Mouse (Mus musculus) gastrocnemius, postnatal 4 days (tissue): Measurements from ENCODE around the gene Atl1. TPM values are rescaled to one million over a fixed set of nuclear protein-coding genes. Genes with fewer than 3 reads are reported as not detected.

Experiments
- DNase-seq, 2 experiments: peaks; one replicate each; pipeline ENCODE4 v3.0.0; 2021 to 2022; ENCODE audit warnings: low spot score in 2 of 2, mixed read lengths in 2 of 2
- long read RNA-seq, 2 experiments: library from polyadenylated mRNA; stranded (forward); transcript quantifications; one replicate each; pipeline ENCODE4 v2.0.0; 2021
- total RNA-seq, 2 experiments: library from RNA; stranded (reverse); gene quantifications; 2 replicates each; pipeline ENCODE4 v1.2.3; 2021

Atl1 gene
- total RNA-seq, result 1 to 10 TPM; 5.6 to 6.2 TPM
- long read RNA-seq, experiment 1, partial matches to known transcripts, result 0 of 4 reads
- long read RNA-seq, experiment 1, other reads (novel, unspliced or antisense), result 4 of 4 reads
- long read RNA-seq, experiment 2, partial matches to known transcripts, result 0 of 6 reads
- long read RNA-seq, experiment 2, other reads (novel, unspliced or antisense), result 6 of 6 reads

DNA sequence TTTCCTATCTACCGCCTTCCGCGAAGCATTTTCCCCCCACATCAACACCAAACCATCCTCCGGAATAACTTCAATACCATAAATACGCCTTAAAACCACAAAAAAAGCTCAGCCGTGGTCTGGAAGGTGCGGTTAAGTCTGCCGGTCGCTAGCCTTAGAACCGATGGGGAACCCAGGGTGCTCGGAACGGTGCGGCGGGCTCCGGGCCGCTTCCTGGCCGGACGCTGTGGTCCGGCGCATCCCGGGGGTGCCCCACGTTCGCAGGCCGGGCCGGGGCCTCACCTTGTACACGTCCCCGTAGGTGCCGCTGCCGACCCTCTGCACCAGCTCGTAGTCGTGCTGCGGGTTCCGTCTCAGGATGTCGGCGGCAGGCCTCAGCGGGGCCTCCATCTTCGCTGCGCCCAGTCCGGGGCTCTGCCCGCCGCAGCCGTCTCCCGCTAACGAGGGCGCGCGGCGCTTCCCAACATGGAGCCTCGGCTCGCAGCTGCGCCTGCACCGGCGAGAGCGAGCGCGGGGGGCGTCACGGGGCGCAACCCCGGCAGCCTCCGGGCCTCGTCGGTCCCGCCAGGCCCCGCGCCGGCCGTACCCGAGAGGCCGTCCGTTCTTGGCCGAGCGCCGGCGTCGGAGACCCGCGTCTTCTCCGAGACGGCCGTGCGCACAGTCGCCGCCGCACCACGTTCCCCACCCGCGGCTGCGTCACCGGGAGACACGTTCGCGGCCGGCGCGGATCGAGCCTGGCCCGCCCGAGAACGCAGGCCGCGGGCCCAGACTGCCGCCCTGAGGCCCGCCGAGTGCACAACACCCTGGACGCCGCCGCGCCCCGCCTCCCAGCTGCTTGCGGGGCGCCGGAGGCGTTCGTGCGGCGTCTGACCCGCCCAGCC lies at the start of gene Atl1, which contains the start of gene Map4k5:
TSS of gene Atl1 (plus strand) at position 244 of the 881 bp plus-strand sequence.
TSS of gene Map4k5 (minus strand) at position 830 of the 881 bp plus-strand sequence.
- DNase-seq, result peak; percentile 89 to 90

DNA sequence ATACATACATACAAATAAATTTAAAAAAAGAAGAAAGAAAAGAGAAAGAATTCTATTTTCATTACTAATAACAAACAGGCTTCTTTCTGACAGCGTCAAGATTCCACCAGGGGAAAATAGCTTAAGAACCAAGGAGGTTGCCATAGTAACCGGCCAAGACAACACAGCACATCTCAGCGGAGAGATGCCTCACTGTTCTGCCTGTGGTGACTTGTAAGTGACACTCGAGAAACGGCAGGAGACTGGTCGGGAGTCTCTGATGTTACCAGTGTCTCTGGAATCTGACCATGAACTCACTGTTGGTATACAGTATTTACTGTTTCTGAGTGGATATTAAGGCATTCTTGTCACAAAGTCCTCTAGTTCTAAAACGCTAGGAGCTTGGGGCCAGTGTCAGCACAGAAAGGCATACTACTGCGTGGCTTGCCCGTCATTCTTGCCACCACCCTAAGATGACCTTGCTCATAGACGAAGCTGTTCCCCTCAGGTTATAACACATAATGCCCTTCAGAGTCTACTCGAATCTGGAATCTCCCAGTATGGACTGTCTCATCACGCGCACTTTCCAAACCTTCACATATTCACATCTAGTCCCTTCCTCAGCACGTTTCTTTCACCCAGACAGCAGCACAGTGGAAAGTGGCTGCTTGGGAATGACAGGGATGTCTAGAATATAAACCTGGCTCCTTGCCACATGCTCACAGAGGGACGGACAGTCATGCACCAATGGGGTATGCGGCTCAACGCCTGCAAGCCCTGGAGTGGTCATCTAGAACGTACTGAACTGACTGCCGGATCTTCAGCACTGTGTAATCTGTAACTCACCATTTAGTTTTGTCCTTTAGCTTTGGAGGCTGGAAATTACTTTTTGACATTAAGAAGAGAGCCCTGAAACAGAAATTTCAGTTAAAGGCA lies 48.6 kb upstream of the Atl1 start:
- no peak for DNase-seq

DNA sequence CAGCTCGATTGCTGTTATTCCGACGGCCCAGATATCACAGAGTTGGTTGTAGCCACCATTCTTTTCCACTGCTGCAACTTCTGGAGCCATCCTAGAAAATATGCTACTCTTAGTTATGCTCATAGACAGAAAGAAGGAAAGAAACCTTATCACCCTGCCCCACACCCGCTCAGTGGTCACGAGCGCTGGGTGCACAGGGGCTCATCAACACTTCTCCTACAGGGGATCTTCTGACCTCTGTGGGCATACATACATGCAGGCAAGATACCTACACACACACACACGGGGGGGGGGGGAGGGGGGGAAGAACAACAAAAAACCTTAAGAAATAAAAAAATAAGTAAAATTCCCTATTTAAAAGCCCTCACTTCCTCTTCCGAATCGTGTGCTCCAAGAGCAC lies 46.7 kb upstream of the Atl1 start:
- no peak for DNase-seq

DNA sequence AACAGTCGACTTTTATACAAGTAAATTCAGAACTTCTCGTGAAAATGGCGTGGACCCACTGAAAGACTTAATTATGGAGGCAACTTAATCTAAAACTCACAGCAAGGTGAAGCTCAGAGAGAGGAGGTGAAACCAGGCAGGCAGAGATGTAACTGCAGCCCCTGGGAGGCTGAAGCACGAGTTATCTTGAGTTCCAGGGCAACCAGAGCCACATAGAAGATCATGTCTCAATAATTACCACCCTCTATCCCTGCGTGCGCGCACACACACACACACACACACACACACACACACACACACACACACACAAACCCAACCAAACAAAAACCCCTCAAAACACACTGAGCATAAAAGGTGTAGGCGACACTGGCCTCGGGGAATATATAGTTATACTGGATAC lies 45.9 kb upstream of the Atl1 start:
- no peak for DNase-seq

DNA sequence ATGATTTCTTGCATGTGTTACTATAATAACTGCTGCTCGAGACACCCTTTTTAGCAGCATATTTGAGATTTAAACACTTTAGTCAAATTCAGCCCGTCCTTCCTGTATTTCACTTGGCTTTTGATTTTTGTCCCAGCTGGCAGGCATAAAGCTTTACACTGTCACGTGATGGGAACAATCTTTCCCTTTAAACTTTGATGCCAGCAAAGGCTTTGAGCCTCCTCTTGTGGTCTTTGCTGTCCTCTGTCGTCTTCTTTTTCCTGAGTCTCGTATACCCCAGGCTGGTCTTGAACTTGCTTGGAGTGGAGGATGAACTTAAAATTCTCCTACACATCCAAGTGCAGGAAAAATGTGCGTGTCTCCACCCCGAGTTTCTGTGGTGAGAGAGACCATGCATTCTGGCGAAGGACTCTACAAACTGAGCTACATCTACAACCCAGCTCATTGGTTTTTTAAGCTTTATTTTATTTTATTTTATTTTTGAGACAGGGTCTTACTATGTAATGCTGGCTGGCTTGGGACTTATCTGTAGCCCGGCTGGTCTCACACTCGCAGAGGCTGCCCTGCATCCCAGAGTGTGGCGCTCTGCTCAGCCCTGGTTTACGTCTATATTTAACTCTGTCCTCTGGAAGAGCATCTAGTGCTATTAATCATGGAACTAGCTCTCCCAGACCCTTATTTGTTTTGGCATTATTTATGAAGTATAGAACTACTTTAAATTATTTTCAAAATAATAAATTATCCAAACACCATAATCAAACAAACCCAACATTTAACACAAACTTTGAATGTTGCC lies 44.1 kb upstream of the Atl1 start:
- no peak for DNase-seq

DNA sequence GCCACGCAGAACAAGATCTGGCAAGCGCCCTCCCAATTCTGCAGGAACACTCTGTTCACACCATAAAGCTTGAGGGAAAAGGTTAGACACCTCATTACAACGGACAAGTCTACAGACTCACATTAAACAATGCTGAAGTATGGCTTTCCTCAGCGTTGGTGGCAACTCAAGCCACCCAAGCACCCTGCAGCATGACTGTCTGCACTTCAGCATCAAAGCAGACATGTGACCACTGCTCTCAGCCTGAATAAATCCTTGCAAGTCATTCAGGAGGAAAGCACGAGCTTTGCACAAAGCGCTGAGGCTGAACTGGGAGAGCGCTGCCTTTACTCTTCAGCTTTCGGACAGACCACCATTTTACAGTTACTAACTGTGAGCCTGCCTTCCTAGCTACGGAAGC lies 40.1 kb upstream of the Atl1 start:
- DNase-seq, result no peak

DNA sequence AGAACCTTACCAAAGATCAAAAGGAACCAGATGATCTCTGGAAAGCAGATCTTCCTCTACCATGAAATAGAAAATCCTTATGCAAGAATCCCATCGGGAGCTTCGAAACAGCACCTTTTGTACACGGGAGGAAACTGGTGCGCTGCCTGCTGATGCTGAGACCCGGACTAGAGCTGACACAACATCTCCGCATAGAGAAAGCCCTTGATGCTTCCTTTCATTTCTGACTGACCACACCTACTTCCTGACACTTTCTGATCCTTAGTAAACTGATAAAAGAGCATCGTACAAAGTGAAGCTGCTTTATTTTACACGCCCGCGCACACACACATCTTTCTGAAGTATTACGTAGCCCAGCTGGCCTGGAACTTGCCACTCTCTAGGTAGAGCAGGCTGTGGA lies 39.0 kb upstream of the Atl1 start:
- no peak for DNase-seq

DNA sequence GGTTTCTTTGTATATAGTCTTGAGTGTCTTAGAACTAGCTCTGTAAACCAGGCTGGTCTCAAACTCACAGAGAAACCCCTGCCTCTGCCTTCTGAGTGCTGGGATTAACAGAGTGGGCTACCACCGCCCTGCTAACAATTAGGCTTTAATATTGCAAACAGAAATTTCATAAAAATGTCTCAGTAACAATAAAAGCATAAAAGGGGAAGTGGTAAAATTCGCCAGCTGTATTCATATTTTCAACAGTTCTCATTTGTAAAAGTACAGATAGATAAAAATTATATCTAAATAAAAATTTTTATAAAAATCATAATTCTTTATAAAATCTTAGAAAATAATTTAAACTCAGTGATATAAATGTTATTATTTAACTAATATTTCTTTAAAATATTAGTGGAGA lies 38.5 kb upstream of the Atl1 start:
- DNase-seq, result no peak

DNA sequence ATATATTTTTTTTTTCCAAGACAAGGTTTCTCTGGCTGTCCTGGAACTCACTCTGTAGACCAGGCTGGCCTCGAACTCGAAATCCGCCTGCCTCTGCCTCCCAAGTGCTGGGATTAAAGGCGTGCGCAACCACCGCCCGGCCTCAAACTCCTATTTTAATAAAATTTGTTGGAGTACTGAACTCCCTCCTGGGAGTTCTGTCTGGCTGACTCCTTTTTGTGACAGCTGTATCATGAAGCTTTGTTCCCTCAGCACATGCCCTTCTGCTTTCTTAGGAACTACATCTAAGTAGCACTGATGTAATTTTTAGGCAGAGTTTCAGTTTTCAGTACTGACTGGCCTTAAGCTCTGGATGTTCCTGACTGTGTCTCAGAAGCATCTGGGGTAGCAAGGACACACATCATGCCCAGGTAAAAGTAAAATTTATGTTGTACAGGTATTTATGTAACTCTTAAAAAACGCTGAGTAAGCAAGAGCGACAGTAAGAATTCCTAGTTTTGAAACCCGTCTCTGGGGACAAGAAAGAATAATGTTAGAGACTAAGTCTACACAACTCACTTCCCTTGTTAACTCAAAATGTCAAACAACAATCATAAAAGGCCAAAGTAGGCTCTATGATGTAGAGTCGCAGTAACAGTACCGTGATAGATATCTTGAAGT lies 36.6 kb upstream of the Atl1 start:
- DNase-seq, result no peak

DNA sequence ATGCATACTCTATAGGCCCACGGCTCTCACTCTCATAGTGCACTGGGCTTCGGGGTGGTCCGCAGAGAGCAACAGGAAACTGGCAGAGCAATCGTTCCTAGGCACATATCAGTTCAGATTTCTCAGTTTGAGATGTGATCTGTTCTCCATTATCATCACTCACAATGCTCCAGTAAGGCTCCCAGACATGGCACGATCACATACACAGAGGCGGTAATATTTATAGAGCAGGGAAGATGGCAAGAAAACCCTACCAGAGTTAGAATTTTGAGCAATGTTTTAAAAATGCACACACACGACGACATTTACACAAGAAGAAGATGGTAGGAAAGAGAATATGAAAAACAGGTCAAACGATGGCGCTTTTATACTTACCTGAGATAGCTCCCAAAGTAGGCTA lies 36.0 kb upstream of the Atl1 start:
- no peak for DNase-seq

DNA sequence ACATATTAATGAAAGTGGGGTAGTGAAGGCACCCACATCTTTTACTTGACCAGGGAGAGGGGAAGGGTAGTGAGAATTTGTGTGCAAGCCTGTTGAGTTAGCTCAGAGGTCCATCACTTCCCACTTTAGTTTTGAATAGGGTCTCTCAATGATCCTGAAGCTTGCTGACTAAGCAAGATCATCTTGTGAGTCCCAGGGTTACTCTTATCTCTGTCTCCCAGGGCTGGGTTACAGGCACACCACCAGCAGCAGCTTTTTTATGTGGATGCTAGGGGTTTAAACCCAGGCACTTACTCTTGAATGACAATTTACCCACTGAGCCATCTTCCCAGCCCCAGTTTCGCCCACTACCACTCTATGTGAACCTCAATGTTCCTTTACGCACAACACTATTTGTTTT lies 34.8 kb upstream of the Atl1 start:
- DNase-seq, result no peak

DNA sequence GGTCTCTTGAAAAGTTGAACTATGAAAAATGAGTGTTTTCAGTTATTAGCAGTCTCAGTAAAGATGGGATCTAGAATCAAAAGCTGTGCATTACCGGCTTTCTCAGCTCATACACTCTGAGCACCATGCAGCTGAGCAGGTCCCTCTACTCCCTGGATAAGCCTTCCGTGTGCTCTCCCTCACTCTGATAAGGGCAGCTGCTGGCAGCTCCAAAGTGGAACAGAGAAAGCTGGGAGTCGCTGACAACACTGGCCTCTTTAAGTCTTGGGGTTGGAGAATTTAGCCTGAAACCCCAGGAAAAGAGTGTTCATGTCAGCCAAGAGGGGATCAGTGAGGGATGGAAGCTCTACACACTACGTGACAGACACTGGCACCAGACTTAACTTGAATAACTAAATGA lies 33.6 kb upstream of the Atl1 start:
- DNase-seq, result no peak

DNA sequence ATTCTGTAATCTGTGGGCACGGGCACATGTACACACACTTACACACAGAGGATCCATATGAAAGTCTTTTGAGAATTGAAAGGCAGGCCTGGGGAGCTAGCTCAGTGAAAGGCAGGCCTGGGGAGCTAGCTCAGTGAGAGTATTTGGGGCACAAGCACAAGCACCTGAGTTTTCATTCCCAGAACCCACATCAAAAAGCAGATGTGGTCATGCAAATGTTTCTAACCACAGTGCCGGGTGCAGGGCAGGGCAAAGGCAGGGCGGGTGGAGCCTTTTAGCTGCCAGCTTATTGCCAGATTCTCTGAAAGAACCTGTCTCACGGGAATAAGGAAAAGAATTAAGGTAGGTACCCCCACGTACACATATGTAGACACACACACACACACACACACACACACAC lies 28.9 kb upstream of the Atl1 start:
- no peak for DNase-seq

DNA sequence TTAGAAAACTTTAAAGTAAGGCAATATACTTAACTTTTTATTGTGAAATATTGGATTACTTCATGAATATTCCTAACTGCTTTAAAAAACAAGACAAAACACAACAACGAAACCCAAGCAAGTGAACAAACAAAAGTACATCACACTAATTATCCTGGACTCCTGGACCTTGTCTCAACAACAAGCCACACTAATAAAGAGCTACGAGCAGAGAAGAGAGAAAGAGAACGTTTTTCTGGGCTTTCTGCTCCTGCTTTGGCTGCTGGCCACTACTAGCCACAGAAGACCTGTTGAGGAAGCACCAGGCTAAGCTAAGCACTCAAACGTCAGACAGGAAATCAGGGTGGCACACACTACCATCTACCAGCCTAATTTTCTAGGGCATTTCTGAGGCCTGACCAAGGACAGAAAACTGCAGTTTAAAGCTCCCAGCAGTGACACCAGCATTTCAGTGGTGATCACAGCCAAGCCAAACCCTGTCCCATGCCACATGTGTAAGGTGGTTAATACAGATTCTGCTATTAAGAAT lies 28.2 kb upstream of the Atl1 start:
- DNase-seq, result no peak

DNA sequence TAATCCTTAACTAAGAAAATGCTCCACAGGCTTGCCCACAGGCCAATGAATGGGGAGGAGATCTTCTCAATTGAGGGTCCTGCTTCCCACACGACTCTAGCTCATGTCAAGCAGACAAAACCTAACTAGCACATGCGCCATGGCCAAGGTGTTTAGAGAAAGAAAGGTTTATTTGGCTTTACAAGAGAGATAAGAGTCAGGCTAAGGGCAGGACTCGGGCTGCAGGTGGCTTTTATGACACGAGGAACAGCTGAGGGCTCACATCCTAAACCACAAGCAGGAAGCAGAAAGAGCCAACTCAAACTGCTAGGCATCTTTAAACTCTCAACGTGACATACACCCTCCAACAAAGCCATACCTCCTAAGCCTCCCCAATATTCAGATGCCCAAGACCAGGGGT lies 25.1 kb upstream of the Atl1 start:
- no peak for DNase-seq

DNA sequence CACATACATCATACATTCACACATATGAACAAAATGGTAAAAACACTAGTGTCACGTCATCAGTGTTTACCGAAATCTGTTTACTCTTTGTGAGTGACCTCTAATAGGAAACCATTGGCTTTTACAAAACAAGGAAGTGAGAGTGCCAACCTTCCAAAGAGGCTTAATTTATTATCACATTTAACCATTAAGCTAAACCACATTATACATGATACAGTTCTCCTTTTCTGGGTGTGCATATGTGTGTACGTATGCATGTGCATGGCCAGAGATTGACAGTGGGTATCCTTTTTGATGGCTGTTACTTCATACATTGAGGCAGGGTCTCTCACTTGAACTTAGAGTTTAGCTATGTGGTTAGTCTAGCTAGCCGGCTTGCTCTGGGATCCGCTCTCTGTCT lies 20.8 kb upstream of the Atl1 start:
- DNase-seq, result no peak

DNA sequence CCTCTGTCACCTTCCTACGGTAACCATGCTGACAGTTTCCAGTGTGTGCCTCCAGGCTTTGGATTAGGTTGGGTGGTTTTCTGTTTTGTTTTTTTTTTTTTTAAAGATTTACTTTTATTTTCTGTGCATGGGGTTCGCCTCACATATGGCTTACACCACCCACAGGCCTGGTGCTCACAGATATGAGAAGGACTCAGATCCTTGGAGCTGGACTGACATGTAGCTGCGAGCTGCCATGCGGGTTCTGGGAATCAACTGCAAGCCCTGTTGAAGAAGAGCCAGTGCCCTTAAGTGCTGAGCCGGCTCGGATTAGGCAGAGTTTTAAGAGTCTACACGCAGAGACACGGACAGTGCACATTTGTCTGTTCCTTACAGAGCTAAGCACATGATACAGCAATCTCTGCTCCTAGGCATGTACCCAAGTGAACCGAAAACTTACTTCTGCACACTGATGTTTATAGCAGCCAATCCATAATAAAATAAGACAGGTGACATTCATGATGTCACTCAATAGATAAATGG lies 14.5 kb upstream of the Atl1 start:
- DNase-seq, result no peak

DNA sequence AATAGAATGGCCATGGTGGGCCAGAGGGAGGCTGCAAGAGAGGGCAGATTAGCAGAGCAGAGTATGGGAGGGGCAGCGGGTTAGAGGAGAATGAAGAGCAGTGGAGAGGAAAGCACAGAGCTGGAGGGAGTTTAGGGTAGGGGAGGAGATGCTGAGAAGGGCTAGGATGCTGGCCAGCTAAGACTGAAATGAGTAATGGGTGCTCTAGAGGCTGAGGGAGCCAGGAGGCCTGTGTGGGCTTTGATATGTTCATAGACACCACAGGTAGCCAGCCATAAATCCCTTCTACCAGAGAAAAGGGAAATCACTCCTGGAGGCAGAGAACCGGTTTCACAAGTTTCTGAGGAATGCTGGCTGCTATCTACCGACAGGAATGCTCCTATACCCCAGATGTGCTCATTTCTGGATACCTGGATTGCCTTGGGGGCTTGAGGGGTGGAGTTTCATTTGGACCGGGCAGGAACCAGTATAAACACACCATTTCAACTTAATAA lies 13.2 kb upstream of the Atl1 start:
- no peak for DNase-seq

DNA sequence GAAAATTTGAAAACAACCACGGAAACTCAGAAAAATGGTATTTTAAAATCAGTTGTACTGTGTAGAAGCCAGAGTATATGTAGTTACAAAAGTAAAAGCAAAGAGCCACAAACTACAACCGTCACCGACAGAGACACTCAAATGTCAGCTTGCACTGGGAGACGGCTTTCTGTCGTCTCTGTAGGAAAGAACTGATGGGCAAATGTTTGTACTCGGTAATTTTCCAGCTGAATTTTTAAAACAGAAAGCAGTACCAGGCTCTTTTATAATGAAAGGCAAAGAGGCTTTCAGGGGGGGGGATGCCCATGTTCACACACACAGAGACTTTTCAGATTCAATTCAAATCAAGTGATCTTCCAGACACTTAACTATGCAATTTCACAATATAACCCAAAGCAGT lies 12.7 kb upstream of the Atl1 start:
- DNase-seq, result no peak
